Mouse (Mus musculus) limb, embryonic 13.5 days (tissue): ENCODE measurements around the gene Hoxb9. TPM values are rescaled to one million over a fixed set of nuclear protein-coding genes. Genes with fewer than 3 reads are reported as not detected.

Experiments
- ATAC-seq: fragments of 200-750 bp; cut with Nextera tagmentation; 2 replicates; pipeline ENCODE4 v1.8.0; 2017; ENCODE audit warnings: low read depth, moderate number of reproducible peaks, moderate TSS enrichment; ENCODE audit not compliant: low FRiP score
- H3K27ac ChIP-seq: fragments of 300-500 bp; sonication (generic); 2 replicates; pipeline ENCODE4 v1.5.1; 2015; ENCODE audit warnings: inconsistent platforms, mild to moderate bottlenecking, moderate library complexity
- H3K27me3 ChIP-seq: fragments of 300-500 bp; sonication (generic); 2 replicates; pipeline ENCODE4 v1.6.1; 2015; ENCODE audit warnings: mild to moderate bottlenecking, inconsistent platforms
- H3K36me3 ChIP-seq: fragments of 300-500 bp; sonication (generic); 2 replicates; pipeline ENCODE4 v1.6.1; 2015; ENCODE audit warnings: inconsistent platforms, mild to moderate bottlenecking, moderate library complexity
- H3K4me1 ChIP-seq: fragments of 300-500 bp; sonication (generic); 2 replicates; pipeline ENCODE4 v1.6.1; 2015; ENCODE audit warnings: inconsistent platforms
- H3K4me2 ChIP-seq: fragments of 300-500 bp; sonication (generic); replicated peaks from 2 replicates; pipeline ENCODE4 v1.6.1; 2015; ENCODE audit warnings: inconsistent platforms, mild to moderate bottlenecking, moderate library complexity
- H3K4me3 ChIP-seq: fragments of 300-500 bp; sonication (generic); 2 replicates; pipeline ENCODE4 v1.5.1; 2015; ENCODE audit warnings: moderate library complexity, mild to moderate bottlenecking, inconsistent platforms
- H3K9ac ChIP-seq: fragments of 300-500 bp; sonication (generic); 2 replicates; pipeline ENCODE4 v1.6.1; 2015; ENCODE audit warnings: mild to moderate bottlenecking, inconsistent platforms
- H3K9me3 ChIP-seq: fragments of 300-500 bp; sonication (generic); 2 replicates; pipeline ENCODE4 v1.6.1; 2016; ENCODE audit warnings: inconsistent platforms
- WGBS: fragments of 180-500 bp; shearing (Covaris S2); methylation state at CpG from one replicate; pipeline ENCODE4 v1.1.7; 2015; 5-methylcytosine and 5-hydroxymethylcytosine counted together
- polyA plus RNA-seq: library from polyadenylated mRNA; unstranded; fragments of >200 nt; fragmentation: Nextera tagmentation; extraction: Ambion mirVana; gene quantifications from 2 replicates; pipeline ENCODE4 v1.2.1, GENCODE M21; 2015

Hoxb9 gene
- polyA plus RNA-seq: 1.1 and 1.3 TPM in 2 replicates

- peak within 1 kb of the TSS; percentile 1; the same call in 1 of the 2 replicates for H3K9ac ChIP-seq
- no peak for ATAC-seq
- peaks cover 27% of the 10 kb centered on the region for H3K4me1 ChIP-seq
- H3K27me3 ChIP-seq: peaks cover 99% of the 10 kb centered on the region
- no peak within 1 kb of the TSS for H3K27ac ChIP-seq
- H3K36me3 ChIP-seq: no peaks in the 10 kb centered on the region
- H3K9me3 ChIP-seq: no peaks in the 10 kb centered on the region
- H3K4me2 ChIP-seq: peak within 1 kb of the TSS; percentile 52
- WGBS: 0% methylated on average over 40 of the region's 40 CpGs
- peak within 1 kb of the TSS; percentile 31 for H3K4me3 ChIP-seq
Measured at GRCm38 (mm10) chr11:96270996-96271540, at the start of gene Hoxb9. Gene Hoxb9 (plus strand): TSS chr11:96271457.

- Histone ChIP-seq H3K4me2 (no peak overlapping the region), H3K27me3 (0 out of 2 replicates have a peak, but pooled peaks cover 2% of the 10 kb centered on the region), H3K36me3 (no peaks in the 10 kb centered on the region), H3K27ac (no peak overlapping the region), H3K9me3 (peaks cover 7% of the 10 kb centered on the region; the same call in 1 of the 2 replicates), H3K4me3 (no peak overlapping the region), H3K4me1 (no peaks in the 10 kb centered on the region), H3K9ac (no peak overlapping the region)
- no peak for ATAC-seq
- 34% methylated on average over 2 of the region's 2 CpGs for WGBS
Measured at GRCm38 (mm10) chr11:96223813-96224212, 47.4 kb upstream of the Hoxb9 start.

- H3K36me3 ChIP-seq: no peaks in the 10 kb centered on the region
- no peak overlapping the region for H3K4me3 ChIP-seq
- WGBS: 81% methylated on average over 9 of the region's 9 CpGs
- H3K9ac ChIP-seq: no peak overlapping the region
- peaks cover 18% of the 10 kb centered on the region for H3K27me3 ChIP-seq
- no peak overlapping the region for H3K4me2 ChIP-seq
- no peak for ATAC-seq
- H3K9me3 ChIP-seq: no peaks in the 10 kb centered on the region
- no peaks in the 10 kb centered on the region for H3K4me1 ChIP-seq
- no peak overlapping the region for H3K27ac ChIP-seq
Measured at GRCm38 (mm10) chr11:96227676-96228075, 43.6 kb upstream of the Hoxb9 start.

- no peaks in the 10 kb centered on the region for H3K36me3 ChIP-seq
- H3K9me3 ChIP-seq: no peaks in the 10 kb centered on the region
- ATAC-seq: no peak
- WGBS: 1% methylated on average over 12 of the region's 12 CpGs
- H3K27ac ChIP-seq: no peak overlapping the region
- H3K4me3 ChIP-seq: no peak overlapping the region
- H3K27me3 ChIP-seq: peaks cover 67% of the 10 kb centered on the region
- H3K4me2 ChIP-seq: no peak overlapping the region
- H3K9ac ChIP-seq: no peak overlapping the region
- H3K4me1 ChIP-seq: no peaks in the 10 kb centered on the region
Measured at GRCm38 (mm10) chr11:96234906-96235305, 36.4 kb upstream of the Hoxb9 start.

DNA sequence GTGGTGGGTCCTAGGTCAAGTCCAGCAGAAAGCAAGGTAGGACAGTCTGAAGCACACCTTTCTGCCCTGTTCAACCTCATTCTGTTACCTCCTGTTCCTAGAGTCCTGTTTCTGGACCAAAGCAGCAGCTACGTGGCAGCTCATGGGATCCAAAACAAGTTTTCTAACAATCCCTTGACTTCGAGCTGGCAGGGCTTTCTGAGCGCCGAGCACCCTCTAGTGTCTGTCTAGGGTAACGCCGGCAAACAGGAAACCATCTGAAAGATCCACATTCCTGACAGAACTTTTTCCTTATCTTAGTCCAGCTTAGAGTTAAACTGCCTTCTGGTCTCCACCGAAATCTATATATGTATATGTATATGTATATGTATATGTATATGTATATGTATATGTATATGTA is 31.0 kb upstream of the Hoxb9 start:
- H3K36me3 ChIP-seq: no peaks in the 10 kb centered on the region
- no peaks in the 10 kb centered on the region for H3K9me3 ChIP-seq
- no peak for ATAC-seq
- H3K9ac ChIP-seq: no peak overlapping the region
- H3K4me1 ChIP-seq: no peaks in the 10 kb centered on the region
- no peak overlapping the region for H3K27ac ChIP-seq
- WGBS: 2% methylated on average over 7 of the region's 7 CpGs
- peaks cover 42% of the 10 kb centered on the region for H3K27me3 ChIP-seq
- H3K4me2 ChIP-seq: peak overlapping the region; percentile 32; the same call in 1 of the 2 replicates
- H3K4me3 ChIP-seq: no peak overlapping the region

- H3K9ac ChIP-seq: no peak overlapping the region; the same call in 1 of the 2 replicates
- H3K4me1 ChIP-seq: peaks cover 16% of the 10 kb centered on the region; the same call in 1 of the 2 replicates
- no peak for ATAC-seq
- H3K4me3 ChIP-seq: peak overlapping the region; percentile 42
- H3K27me3 ChIP-seq: peaks cover 84% of the 10 kb centered on the region
- no peaks in the 10 kb centered on the region for H3K36me3 ChIP-seq
- no peaks in the 10 kb centered on the region for H3K9me3 ChIP-seq
- peak overlapping the region; percentile 53 for H3K4me2 ChIP-seq
- H3K27ac ChIP-seq: no peak overlapping the region
- WGBS: 1% methylated on average over 14 of the region's 14 CpGs
Measured at GRCm38 (mm10) chr11:96250901-96251300, 20.4 kb upstream of the Hoxb9 start.

DNA sequence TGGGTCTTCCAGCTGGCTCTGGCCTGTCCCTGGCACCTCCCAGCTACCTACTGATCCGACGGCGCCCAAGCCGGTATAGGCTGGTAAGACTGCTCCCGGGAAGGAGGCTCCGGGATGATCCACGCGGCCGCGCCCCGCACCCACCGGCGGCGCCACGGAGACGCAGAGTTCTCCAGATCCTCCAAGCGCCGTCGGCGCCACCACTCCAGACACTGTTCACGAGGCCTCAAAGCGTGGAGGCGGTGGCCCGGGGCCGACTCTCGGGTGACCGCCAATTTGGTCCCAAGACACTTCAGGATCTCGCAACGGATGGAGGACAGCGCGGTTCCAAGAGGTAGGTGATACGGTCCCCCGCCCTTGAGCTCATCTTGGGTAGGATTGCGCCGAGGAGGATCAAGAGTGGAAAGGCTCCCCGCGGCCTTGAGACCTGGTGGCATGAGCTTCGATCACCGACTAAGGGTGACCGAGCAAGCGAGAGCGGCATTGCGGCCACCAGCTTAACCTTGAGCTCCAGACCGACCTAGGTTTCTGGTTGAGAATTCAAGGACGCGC is 19.7 kb upstream of the Hoxb9 start:
- H3K36me3 ChIP-seq: no peaks in the 10 kb centered on the region
- under 1% methylated on average over 42 of the region's 46 CpGs for WGBS
- no peak for ATAC-seq
- H3K9ac ChIP-seq: peak overlapping the region; percentile 55
- H3K4me1 ChIP-seq: peaks cover 16% of the 10 kb centered on the region; the same call in 1 of the 2 replicates
- H3K4me2 ChIP-seq: peak overlapping the region; percentile 53
- peaks cover 87% of the 10 kb centered on the region for H3K27me3 ChIP-seq
- peak overlapping the region; percentile 42 for H3K4me3 ChIP-seq
- no peak overlapping the region for H3K27ac ChIP-seq
- H3K9me3 ChIP-seq: no peaks in the 10 kb centered on the region

GRCm38 (mm10) chr11:96252541-96253120 is 18.6 kb upstream of the Hoxb9 start:
- Histone ChIP-seq H3K27me3 (peaks cover 93% of the 10 kb centered on the region), H3K4me3 (peak overlapping the region; percentile 42), H3K27ac (no peak overlapping the region), H3K4me1 (peaks cover 16% of the 10 kb centered on the region; the same call in 1 of the 2 replicates), H3K4me2 (peak overlapping the region; percentile 53), H3K9ac (no peak overlapping the region), H3K9me3 (no peaks in the 10 kb centered on the region), H3K36me3 (no peaks in the 10 kb centered on the region)
- 4% methylated on average over 12 of the region's 12 CpGs for WGBS
- ATAC-seq: no peak

GRCm38 (mm10) chr11:96254221-96254620 is 17.0 kb upstream of the Hoxb9 start:
- no peak overlapping the region for H3K9ac ChIP-seq
- peaks cover 99% of the 10 kb centered on the region for H3K27me3 ChIP-seq
- no peaks in the 10 kb centered on the region for H3K36me3 ChIP-seq
- 2% methylated on average over 11 of the region's 11 CpGs for WGBS
- peak overlapping the region; percentile 7; the same call in 1 of the 2 replicates for H3K4me3 ChIP-seq
- peak overlapping the region; percentile 30 for H3K4me2 ChIP-seq
- ATAC-seq: no peak
- H3K4me1 ChIP-seq: peaks cover 16% of the 10 kb centered on the region; the same call in 1 of the 2 replicates
- H3K27ac ChIP-seq: no peak overlapping the region
- no peaks in the 10 kb centered on the region for H3K9me3 ChIP-seq

GRCm38 (mm10) chr11:96255111-96255995 is 15.9 kb upstream of the Hoxb9 start:
- Histone ChIP-seq H3K27ac (no peak overlapping the region), H3K36me3 (no peaks in the 10 kb centered on the region), H3K4me1 (peaks cover 22% of the 10 kb centered on the region; the same call in 1 of the 2 replicates), H3K9me3 (no peaks in the 10 kb centered on the region), H3K9ac (no peak overlapping the region), H3K4me3 (peak overlapping the region; percentile 14; the same call in 1 of the 2 replicates), H3K27me3 (peaks cover 99% of the 10 kb centered on the region), H3K4me2 (peak overlapping the region; percentile 43)
- ATAC-seq: no peak
- 4% methylated on average over 39 of the region's 39 CpGs for WGBS

DNA sequence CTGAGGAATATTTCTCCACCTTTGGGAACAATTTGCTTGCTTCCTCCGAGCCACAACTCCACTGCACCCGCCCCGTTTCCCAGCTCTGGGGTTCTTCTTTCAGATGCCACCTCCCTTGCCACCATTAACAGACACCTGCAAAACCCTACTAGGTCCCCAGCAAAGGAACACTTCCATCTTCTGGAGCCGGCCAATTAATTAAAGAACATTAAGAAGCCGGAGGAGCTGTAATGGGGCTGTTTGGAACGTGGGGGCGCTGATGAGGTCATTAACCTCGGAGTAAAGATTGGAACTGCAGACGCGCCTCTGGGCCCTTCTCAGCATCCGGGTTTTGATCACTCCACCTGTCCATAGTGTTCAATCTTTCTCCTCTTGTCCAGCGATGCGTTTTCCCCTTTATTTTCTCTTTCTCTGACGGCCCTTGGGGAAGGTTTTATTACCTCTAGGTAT is 15.2 kb upstream of the Hoxb9 start:
- H3K4me2 ChIP-seq: no peak overlapping the region
- H3K9ac ChIP-seq: no peak overlapping the region
- peaks cover 99% of the 10 kb centered on the region for H3K27me3 ChIP-seq
- H3K27ac ChIP-seq: no peak overlapping the region
- H3K36me3 ChIP-seq: no peaks in the 10 kb centered on the region
- peaks cover 23% of the 10 kb centered on the region; the same call in 1 of the 2 replicates for H3K4me1 ChIP-seq
- no peak overlapping the region for H3K4me3 ChIP-seq
- 5% methylated on average over 14 of the region's 14 CpGs for WGBS
- H3K9me3 ChIP-seq: no peaks in the 10 kb centered on the region
- ATAC-seq: no peak
